Mouse (Mus musculus) urinary bladder, postnatal 25 days (tissue): ENCODE measurements around the gene Fras1.

Experiments
- DNase-seq: peaks from one replicate; pipeline ENCODE4 v3.0.0; 2022; ENCODE audit warnings: low spot score

The Fras1 gene

GRCm38 (mm10) chr5:96492497-96492896 is 118.7 kb downstream of the Fras1 start:
- DNase-seq: no peak

GRCm38 (mm10) chr5:96494502-96495292 is 120.9 kb downstream of the Fras1 start:
- DNase-seq: no peak

GRCm38 (mm10) chr5:96498083-96498482 is 124.3 kb downstream of the Fras1 start:
- no peak for DNase-seq

- no peak for DNase-seq
These were observed 128.0 kb downstream of the Fras1 start for GRCm38 (mm10) chr5:96501783-96502182.

GRCm38 (mm10) chr5:96502400-96502799 is 128.6 kb downstream of the Fras1 start:
- DNase-seq: no peak

- DNase-seq: no peak
These were observed 137.2 kb downstream of the Fras1 start for GRCm38 (mm10) chr5:96511005-96511404.

- DNase-seq: no peak
These were observed 139.6 kb downstream of the Fras1 start for GRCm38 (mm10) chr5:96513327-96513726.

GRCm38 (mm10) chr5:96515860-96516311 is 142.1 kb downstream of the Fras1 start:
- DNase-seq: no peak

- no peak for DNase-seq
These were observed 142.6 kb downstream of the Fras1 start for GRCm38 (mm10) chr5:96516329-96516728.

- no peak for DNase-seq
These were observed 147.8 kb downstream of the Fras1 start for GRCm38 (mm10) chr5:96521541-96521940.

GRCm38 (mm10) chr5:96522909-96523409 is 149.2 kb downstream of the Fras1 start:
- no peak for DNase-seq

- DNase-seq: no peak
These were observed 154.5 kb downstream of the Fras1 start for GRCm38 (mm10) chr5:96528296-96528695.

- DNase-seq: no peak
These were observed 156.8 kb downstream of the Fras1 start for GRCm38 (mm10) chr5:96530516-96530915.

- no peak for DNase-seq
These were observed 158.2 kb downstream of the Fras1 start for GRCm38 (mm10) chr5:96531962-96532361.

- DNase-seq: no peak
These were observed 162.8 kb downstream of the Fras1 start for GRCm38 (mm10) chr5:96536527-96536926.

GRCm38 (mm10) chr5:96536937-96537336 is 163.2 kb downstream of the Fras1 start:
- no peak for DNase-seq

- no peak for DNase-seq
These were observed 170.4 kb downstream of the Fras1 start for GRCm38 (mm10) chr5:96544112-96544511.

- no peak for DNase-seq
These were observed 172.2 kb downstream of the Fras1 start for GRCm38 (mm10) chr5:96545994-96546393.

GRCm38 (mm10) chr5:96554940-96555679 is 181.4 kb downstream of the Fras1 start:
- DNase-seq: no peak

GRCm38 (mm10) chr5:96558049-96558804 is 184.5 kb downstream of the Fras1 start:
- no peak for DNase-seq

- DNase-seq: no peak
These were observed 200.8 kb downstream of the Fras1 start for GRCm38 (mm10) chr5:96574586-96574985.

GRCm38 (mm10) chr5:96578705-96579104 is 204.9 kb downstream of the Fras1 start:
- no peak for DNase-seq
